Mouse (Mus musculus): Measurements from ENCODE around the gene Taldo1.
A peak's percentile ranks its signal among the peaks of the same experiment; 100 is the strongest.
"Not testable (repeated sequence)": the region's sequence is repeated elsewhere in the genome, so short reads cannot be mapped to it uniquely, and the experiment has no call there.

Gene Taldo1

GRCm38 (mm10) chr7:141440613-141441012 lies 48.6 kb downstream of the Taldo1 start:
- DNase-seq = peak; percentile 82

DNA sequence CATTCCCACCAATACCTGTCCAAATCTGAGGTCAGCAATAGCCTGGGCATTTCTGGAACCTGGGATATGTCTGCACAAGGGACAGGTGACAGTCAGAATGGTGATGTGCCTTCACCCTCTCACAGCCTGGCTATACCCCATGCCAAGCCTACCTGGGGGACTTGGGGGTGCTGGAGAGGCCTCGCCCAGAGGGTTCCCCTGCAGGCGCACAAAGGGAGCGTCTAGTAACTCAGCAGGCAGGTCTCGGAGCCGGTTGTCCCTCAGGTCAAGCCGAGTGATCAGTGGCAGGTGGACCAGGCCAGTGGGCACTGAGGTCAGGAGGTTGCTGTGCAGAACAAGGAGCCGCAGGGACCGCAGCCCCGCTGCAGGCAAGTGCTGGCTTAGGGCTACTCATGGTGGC lies 49.5 kb downstream of the Taldo1 start:
- DNase-seq = no peak

DNA sequence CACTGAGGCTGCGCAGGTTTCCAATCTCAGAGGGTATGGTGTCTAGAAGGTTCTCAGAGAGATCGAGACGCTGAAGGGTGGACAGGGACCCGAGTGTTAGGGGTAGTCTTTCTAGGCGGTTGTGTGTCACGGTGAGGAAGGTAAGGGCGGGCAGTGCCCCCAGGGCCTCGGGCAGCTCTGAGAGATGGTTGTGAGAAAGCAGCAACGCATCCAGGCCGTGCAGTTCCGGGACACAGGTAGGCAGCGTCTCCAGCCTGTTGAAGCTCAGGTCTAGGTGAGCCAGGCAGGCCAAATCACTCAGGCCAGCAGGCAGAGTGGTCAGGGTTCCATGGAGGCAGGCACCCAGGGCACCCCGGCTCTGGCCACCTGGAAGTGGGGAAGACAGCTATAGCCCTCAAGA lies 50.2 kb downstream of the Taldo1 start:
- DNase-seq = no peak

GRCm38 (mm10) chr7:141443081-141443821 lies 51.3 kb downstream of the Taldo1 start:
- DNase-seq = peak; percentile 55

- no peak for DNase-seq
Measured at GRCm38 (mm10) chr7:141443828-141444237, 51.8 kb downstream of the Taldo1 start, which contains the start of gene Pidd1. TSS of gene Pidd1 (minus strand) at chr7:141444025.

- not testable (repeated sequence) for DNase-seq
Measured at GRCm38 (mm10) chr7:141446374-141446773, 54.4 kb downstream of the Taldo1 start.

GRCm38 (mm10) chr7:141447110-141447991 lies 55.4 kb downstream of the Taldo1 start, which contains the start of gene Rplp2:
TSS of gene Rplp2 (plus strand) at chr7:141447370.
- peak; percentile 94 for DNase-seq

- DNase-seq = no peak
Measured at GRCm38 (mm10) chr7:141451928-141452327, 59.9 kb downstream of the Taldo1 start.
